Mouse (Mus musculus) ES-E14 (cell line): Measurements from ENCODE around the gene 1700030J22Rik. TPM values are rescaled to one million over a fixed set of nuclear protein-coding genes. Genes with fewer than 3 reads are reported as not detected.

Experiments
- DNase-seq: peaks from one replicate; pipeline ENCODE4 v3.0.0-alpha.2; 2013; ENCODE audit warnings: low read depth, low spot score
- H3K27ac ChIP-seq: 2 replicates; pipeline ENCODE4 v1.5.1; 2012; ENCODE audit warnings: low read depth, mild to moderate bottlenecking, low read length, moderate library complexity, mixed read lengths; ENCODE audit not compliant: poor library complexity, insufficient read depth, severe bottlenecking
- H3K36me3 ChIP-seq: 2 replicates; pipeline ENCODE4 v1.6.1; 2012; ENCODE audit warnings: mild to moderate bottlenecking, low read length, moderate library complexity, mixed read lengths; ENCODE audit not compliant: control insufficient read depth, poor library complexity, insufficient read depth, severe bottlenecking
- H3K4me1 ChIP-seq, 2 experiments: fragments of 150-350 bp in 1 of 2; sonication (generic) in 1 of 2; 2 replicates each; pipeline ENCODE4 v1.6.1; 2012; ENCODE audit warnings: low read length in 2 of 2, mild to moderate bottlenecking in 1 of 2, mixed read lengths in 1 of 2; ENCODE audit not compliant: control insufficient read depth in 2 of 2, insufficient read depth in 2 of 2, poor library complexity in 1 of 2
- H3K4me3 ChIP-seq, 2 experiments: fragments of 150-350 bp in 1 of 2; sonication (generic) in 1 of 2; 2 replicates each; pipeline ENCODE4 v1.5.1; 2012; ENCODE audit warnings: low read length in 2 of 2, low read depth in 1 of 2, mild to moderate bottlenecking in 1 of 2, mixed read lengths in 1 of 2; ENCODE audit not compliant: insufficient read depth in 1 of 2, poor library complexity in 1 of 2, severe bottlenecking in 1 of 2
- H3K9ac ChIP-seq: 2 replicates; pipeline ENCODE4 v1.6.1; 2012; ENCODE audit warnings: low read depth, mild to moderate bottlenecking, low read length, mixed read lengths; ENCODE audit not compliant: poor library complexity, insufficient read depth, severe bottlenecking
- H3K9me3 ChIP-seq: fragments of 150-350 bp; sonication (generic); 2 replicates; pipeline ENCODE4 v1.6.1; 2012; ENCODE audit warnings: low read depth, mild to moderate bottlenecking, low read length; ENCODE audit not compliant: control insufficient read depth, insufficient read depth
- CHD2 ChIP-seq: IDR thresholded peaks from 2 replicates; pipeline ENCODE4 v1.6.1; 2014; ENCODE audit warnings: mild to moderate bottlenecking, low read depth, low read length, inconsistent platforms
- HCFC1 ChIP-seq: IDR thresholded peaks from 2 replicates; pipeline ENCODE4 v1.6.1; 2012; ENCODE audit warnings: low read length, inconsistent platforms, borderline replicate concordance; ENCODE audit not compliant: insufficient read depth
- MAFK ChIP-seq: IDR thresholded peaks from 2 replicates; pipeline ENCODE4 v1.6.1; 2014; ENCODE audit warnings: mild to moderate bottlenecking, low read depth, low read length, inconsistent platforms; ENCODE audit not compliant: insufficient read depth
- ZC3H11A ChIP-seq: IDR thresholded peaks from 2 replicates; pipeline ENCODE4 v1.6.1; 2012; ENCODE audit warnings: low read depth, mild to moderate bottlenecking, inconsistent platforms, low read length, borderline replicate concordance
- ZNF384 ChIP-seq: IDR thresholded peaks from 2 replicates; pipeline ENCODE4 v1.6.1; 2012; ENCODE audit warnings: low read depth, low read length, inconsistent platforms
- in situ Hi-C, 2 experiments: fragments of 600-800 bp; cut with MboI; formaldehyde crosslinking; loops; one replicate each; pipeline ENCODE4 v1.15.1; 2025; ENCODE audit warnings: low sequenced_read_pairs in 2 of 2, inconsistent platforms in 1 of 2; ENCODE audit not compliant: unreplicated experiment in 2 of 2
- total RNA-seq: library from RNA; depleted of rRNA; stranded (reverse); fragments of 300-350 nt; gene quantifications from 2 replicates; pipeline ENCODE4 v1.2.3, GENCODE M21; 2012

1700030J22Rik gene
- total RNA-seq, 1 experiment, result 1.1 TPM

DNA sequence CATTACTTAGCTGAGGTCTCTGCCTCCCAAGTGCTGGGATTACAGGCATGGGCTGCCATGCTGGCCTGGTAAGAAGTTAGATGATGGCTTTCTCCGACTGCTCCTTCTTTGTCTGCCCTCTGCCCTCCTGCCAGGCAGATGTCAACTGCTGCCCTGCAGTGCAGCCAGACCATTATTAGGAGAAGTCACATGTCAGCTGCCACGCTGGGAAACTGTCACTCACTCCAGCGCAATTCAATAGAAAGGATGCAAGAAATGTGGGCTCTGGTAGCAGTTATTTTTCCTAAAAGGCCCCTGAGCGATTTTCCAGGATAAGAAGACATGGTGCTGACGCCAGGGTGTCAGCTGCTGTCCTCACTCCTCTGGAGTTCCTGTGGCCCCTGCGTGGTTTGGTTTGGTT, 43.3 kb downstream of the 1700030J22Rik start:
- no peak for DNase-seq
- H3K36me3 ChIP-seq, result peaks cover 30% of the 10 kb centered on the region
- TF ChIP-seq MAFK (no peak), ZNF384 (no peak), ZC3H11A (no peak), HCFC1 (no peak), CHD2 (no peak)
- no peak overlapping the region for H3K27ac ChIP-seq
- peaks cover 0 to 2% of the 10 kb centered on the region in 2 experiments; a peak in 2 of 4 replicates for H3K4me1 ChIP-seq
- in situ Hi-C loops, result no loop called here
- H3K9ac ChIP-seq, result no peak overlapping the region
- no peaks in the 10 kb centered on the region for H3K9me3 ChIP-seq
- no peak overlapping the region for H3K4me3 ChIP-seq

DNA sequence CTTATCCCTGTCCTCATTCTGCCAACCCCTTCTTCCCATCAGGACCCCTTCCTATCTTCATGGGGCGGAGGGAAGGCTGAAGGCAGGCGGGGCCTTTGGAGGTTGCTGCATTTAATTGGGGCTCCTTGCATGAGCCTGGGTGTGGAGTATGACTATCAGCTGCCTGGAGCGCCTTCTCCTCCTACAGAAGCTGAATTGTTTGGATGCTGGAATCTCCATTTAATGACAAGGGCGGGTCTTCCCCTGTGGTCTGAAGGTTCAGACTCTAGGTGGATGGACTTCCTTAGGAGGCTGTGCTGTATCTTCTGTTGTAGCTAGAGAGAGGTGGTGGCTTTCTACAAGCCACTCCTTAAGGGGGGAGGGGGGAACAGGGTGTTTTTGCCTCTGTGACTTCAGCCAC, 43.8 kb downstream of the 1700030J22Rik start:
- no peak for DNase-seq
- Histone ChIP-seq H3K9me3 (no peaks in the 10 kb centered on the region), H3K4me3 (no peak overlapping the region), H3K4me1 (peaks cover 0 to 2% of the 10 kb centered on the region in 2 experiments; a peak in 2 of 4 replicates), H3K36me3 (peaks cover 30% of the 10 kb centered on the region), H3K27ac (no peak overlapping the region), H3K9ac (no peak overlapping the region)
- TF ChIP-seq HCFC1 (no peak), ZC3H11A (no peak), MAFK (no peak), ZNF384 (no peak), CHD2 (no peak)
- in situ Hi-C loops, result no loop called here

DNA sequence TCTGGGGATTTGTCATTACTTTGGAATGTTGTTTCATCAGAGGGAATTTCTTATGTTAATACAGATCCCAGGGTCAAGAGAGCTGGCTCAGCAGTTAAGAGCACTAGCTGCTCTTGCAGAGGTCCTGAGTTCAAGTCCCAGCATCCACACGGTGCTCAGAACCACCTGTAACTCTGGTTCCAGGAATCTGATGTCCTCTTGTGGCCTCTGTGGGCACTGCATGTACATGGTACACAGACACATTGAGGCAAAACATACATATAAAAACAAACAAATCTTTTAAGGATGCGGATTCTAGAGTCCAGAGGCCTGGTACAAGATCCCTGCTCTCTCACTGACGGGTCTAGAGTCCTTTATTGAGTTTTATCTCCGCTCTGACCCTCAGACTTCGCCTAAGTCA, 50.2 kb downstream of the 1700030J22Rik start:
- Histone ChIP-seq H3K4me3 (no peak overlapping the region), H3K9ac (no peak overlapping the region), H3K9me3 (no peaks in the 10 kb centered on the region), H3K4me1 (peaks cover 0 to 2% of the 10 kb centered on the region in 2 experiments; a peak in 2 of 4 replicates), H3K36me3 (peaks cover 27% of the 10 kb centered on the region), H3K27ac (no peak overlapping the region)
- no peak for DNase-seq
- TF ChIP-seq MAFK, result peak; percentile 41; the same call in 1 of the 2 replicates
- TF ChIP-seq ZC3H11A, result no peak
- in situ Hi-C loops, result no loop called here

GRCm38 (mm10) chr8:116927880-116928279, 50.9 kb downstream of the 1700030J22Rik start:
- in situ Hi-C loops, result no loop called here

DNA sequence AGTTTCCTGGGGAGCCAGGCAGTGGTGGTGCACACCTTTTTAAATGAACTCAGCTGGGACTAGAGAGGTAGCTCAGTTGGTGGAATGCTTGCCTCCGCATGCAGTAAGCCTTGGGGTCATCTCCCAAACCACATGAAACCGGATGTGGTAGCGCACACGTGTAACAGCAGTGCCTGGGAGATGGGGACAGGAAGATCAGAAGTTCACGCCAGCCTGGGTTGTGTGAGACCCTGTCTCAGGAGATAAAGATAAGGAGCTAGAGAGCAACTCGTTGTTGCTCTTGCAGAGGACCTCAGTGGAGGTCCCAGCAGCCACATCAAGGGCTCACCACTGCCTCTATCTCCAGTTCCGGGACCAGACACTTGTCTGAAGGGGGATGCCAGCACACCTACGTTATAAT, 55.2 kb downstream of the 1700030J22Rik start:
- no peak for DNase-seq
- in situ Hi-C loops, result no loop called here
- H3K36me3 ChIP-seq, result peaks cover 17% of the 10 kb centered on the region
- H3K9me3 ChIP-seq, result no peaks in the 10 kb centered on the region
- TF ChIP-seq CHD2 (no peak), HCFC1 (no peak), MAFK (no peak), ZNF384 (no peak), ZC3H11A (no peak)
- H3K4me1 ChIP-seq, result peaks cover 3 to 5% of the 10 kb centered on the region in 2 experiments; a peak in 1 of 4 replicates
- no peak overlapping the region for H3K27ac ChIP-seq
- H3K9ac ChIP-seq, result no peak overlapping the region
- no peak overlapping the region for H3K4me3 ChIP-seq

More at GRCm38 (mm10) chr8:116927880-116928279, 50.9 kb downstream of the 1700030J22Rik start:
- Histone ChIP-seq H3K27ac (no peak overlapping the region), H3K4me1 (peaks cover 0 to 2% of the 10 kb centered on the region in 2 experiments; a peak in 2 of 4 replicates), H3K36me3 (peaks cover 27% of the 10 kb centered on the region), H3K9ac (no peak overlapping the region), H3K4me3 (no peak overlapping the region), H3K9me3 (no peaks in the 10 kb centered on the region)
- TF ChIP-seq ZNF384, result no peak
- TF ChIP-seq MAFK, result no peak
- no peak for TF ChIP-seq CHD2
- no peak for TF ChIP-seq HCFC1
- no peak for TF ChIP-seq ZC3H11A
- DNase-seq, result no peak
